Comparison of ENCODE assay signal across 22 mouse cellular contexts in genomic region chr2:64452690-64453089, GRCm38 (mm10).
"Had no signal": no experiment of that assay in that cellular context is flagged by ENCODE, and none has a peak within 500 bp of the region (broad histone marks: within the 10 kb centered on the region; RNA-seq: fewer than 3 reads in every experiment).

No protein-coding gene starts in this region.

- H3K27me3 ChIP-seq: lung, embryonic 15.5 days; megakaryocyte, embryonic 14.5 days; midbrain, embryonic 13.5 days; neural tube, embryonic 12.5 days; neural tube, embryonic 15.5 days had no signal

- H3K36me3 ChIP-seq: lung, embryonic 15.5 days; midbrain, embryonic 13.5 days; neural tube, embryonic 12.5 days; neural tube, embryonic 15.5 days had no signal

- H3K27ac ChIP-seq: lung, embryonic 15.5 days; macrophage; midbrain, embryonic 13.5 days; neural tube, embryonic 12.5 days; neural tube, embryonic 15.5 days had no signal

- ATAC-seq: liver, postnatal 0 days; lung, postnatal 0 days; midbrain, embryonic 13.5 days; midbrain, embryonic 16.5 days had no signal

- H3K4me3 ChIP-seq: lung, embryonic 15.5 days; megakaryocyte, embryonic 14.5 days; midbrain, embryonic 13.5 days; myocyte; neural tube, embryonic 12.5 days; neural tube, embryonic 15.5 days had no signal

- DNase-seq: liver, postnatal 0 days; lung, adult 2 months; lung, postnatal 14 days; lung, postnatal 36 days; retina, postnatal 1 day; right cerebral cortex, adult 18-20 months; right cerebral cortex, postnatal 25 days; right cerebral cortex, postnatal 4 days; spleen, adult 18-20 months; thymus, adult 18-20 months; thymus, postnatal 14 days; thymus, postnatal 36 days had no signal

- H3K9ac ChIP-seq: liver, postnatal 0 days; lung, embryonic 15.5 days; midbrain, embryonic 13.5 days; neural tube, embryonic 12.5 days; neural tube, embryonic 15.5 days had no signal

- H3K4me1 ChIP-seq: lung, embryonic 15.5 days; megakaryocyte, embryonic 14.5 days had no signal

- H3K4me2 ChIP-seq: lung, embryonic 15.5 days; midbrain, embryonic 11.5 days; midbrain, embryonic 13.5 days had no signal

- H3K9me3 ChIP-seq: lung, embryonic 15.5 days; megakaryocyte, embryonic 14.5 days; midbrain, embryonic 13.5 days; neural tube, embryonic 12.5 days; neural tube, embryonic 15.5 days had no signal
